Mouse (Mus musculus) stomach, embryonic 16.5 days (tissue): ENCODE measurements around the gene Ppfibp2. TPM values are rescaled to one million over a fixed set of nuclear protein-coding genes. Genes with fewer than 3 reads are reported as not detected.

Source experiments
- ATAC-seq: fragments of 200-750 bp; cut with Nextera tagmentation; 2 replicates; pipeline ENCODE4 v1.8.0; 2017; ENCODE audit warnings: moderate number of reproducible peaks, moderate TSS enrichment; ENCODE audit not compliant: insufficient read depth, low FRiP score
- H3K27ac ChIP-seq: fragments of 300-500 bp; sonication (generic); 2 replicates; pipeline ENCODE4 v1.5.1; 2014; ENCODE audit warnings: low read length
- H3K27me3 ChIP-seq: fragments of 300-500 bp; sonication (generic); 2 replicates; pipeline ENCODE4 v1.6.1; 2014; ENCODE audit warnings: low read length, control low read depth, mixed read lengths; ENCODE audit not compliant: control insufficient read depth, insufficient read depth
- H3K36me3 ChIP-seq: fragments of 300-500 bp; sonication (generic); 2 replicates; pipeline ENCODE4 v1.6.1; 2014; ENCODE audit warnings: low read length; ENCODE audit not compliant: control insufficient read depth, insufficient read depth
- H3K4me1 ChIP-seq: fragments of 300-500 bp; sonication (generic); 2 replicates; pipeline ENCODE4 v1.6.1; 2014; ENCODE audit warnings: low read length, control low read depth, mixed read lengths; ENCODE audit not compliant: control insufficient read depth, insufficient read depth
- H3K4me2 ChIP-seq: fragments of 300-500 bp; sonication (generic); 2 replicates; pipeline ENCODE4 v1.6.1; 2014; ENCODE audit warnings: low read depth, low read length, mixed read lengths
- H3K4me3 ChIP-seq: fragments of 300-500 bp; sonication (generic); replicated peaks from 2 replicates; pipeline ENCODE4 v1.5.1; 2014; ENCODE audit warnings: mild to moderate bottlenecking, low read length
- H3K9ac ChIP-seq: fragments of 300-500 bp; sonication (generic); 2 replicates; pipeline ENCODE4 v1.6.1; 2014; ENCODE audit warnings: low read length
- H3K9me3 ChIP-seq: fragments of 300-500 bp; sonication (generic); replicated peaks from 2 replicates; pipeline ENCODE4 v1.6.1; 2016; ENCODE audit warnings: low read length, control low read depth; ENCODE audit not compliant: control insufficient read depth
- WGBS: fragments of 180-500 bp; shearing (Covaris S2); extraction: QIAGEN DNeasy Blood & Tissue Kit; methylation state at CpG from one replicate; pipeline ENCODE4 v1.1.7; 2014; 5-methylcytosine and 5-hydroxymethylcytosine counted together
- polyA plus RNA-seq: library from polyadenylated mRNA; unstranded; fragments of >200 nt; fragmentation: Nextera tagmentation; extraction: Ambion mirVana; gene quantifications from 2 replicates; pipeline ENCODE4 v1.2.1, GENCODE M21; 2015

The Ppfibp2 gene
- polyA plus RNA-seq, 1 experiment from 2014 or later = 20.3 TPM

GRCm38 (mm10) chr7:107756748-107757147 lies 161.7 kb downstream of the Ppfibp2 start:
- H3K4me2 ChIP-seq = no peak overlapping the region
- no peak for ATAC-seq
- H3K36me3 ChIP-seq = no peaks in the 10 kb centered on the region
- H3K4me3 ChIP-seq = no peak overlapping the region
- no peaks in the 10 kb centered on the region for H3K9me3 ChIP-seq
- H3K27me3 ChIP-seq = no peaks in the 10 kb centered on the region
- 0 out of 2 replicates have a peak, but pooled peaks cover 6% of the 10 kb centered on the region for H3K4me1 ChIP-seq
- no peak overlapping the region for H3K27ac ChIP-seq
- 90% methylated on average over 2 of the region's 2 CpGs for WGBS
- no peak overlapping the region for H3K9ac ChIP-seq

- peak within 1 kb of the TSS; percentile 20; the same call in 1 of the 2 replicates for H3K9ac ChIP-seq
Observed at GRCm38 (mm10) chr7:107757308-107758151, 162.5 kb downstream of the Ppfibp2 start, which contains the start of gene Cyb5r2. TSS of gene Cyb5r2 (minus strand) at chr7:107758032.

DNA sequence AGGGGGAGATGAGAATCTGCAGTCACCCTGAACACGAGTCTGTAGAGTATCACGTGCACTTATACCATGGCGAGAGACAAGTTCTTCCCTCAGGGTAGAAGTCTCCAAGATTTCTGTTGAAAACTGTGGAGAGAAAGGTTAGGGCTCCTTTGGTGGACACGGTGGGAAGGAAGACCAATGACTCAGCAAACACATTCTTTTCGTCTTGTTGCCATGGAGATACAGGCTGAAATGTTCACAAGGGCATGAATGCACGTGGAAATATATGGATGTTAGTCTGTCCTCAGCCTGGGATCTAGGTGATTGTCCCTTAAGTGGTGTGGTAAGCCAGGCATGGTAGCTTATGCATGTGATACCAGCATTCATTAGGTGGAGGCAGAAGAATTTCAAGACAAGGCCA lies 175.8 kb downstream of the Ppfibp2 start:
- no peak overlapping the region for H3K27ac ChIP-seq
- H3K4me1 ChIP-seq = no peaks in the 10 kb centered on the region
- no peak overlapping the region for H3K4me2 ChIP-seq
- H3K9me3 ChIP-seq = no peaks in the 10 kb centered on the region
- no peak overlapping the region for H3K4me3 ChIP-seq
- no peaks in the 10 kb centered on the region for H3K27me3 ChIP-seq
- H3K9ac ChIP-seq = no peak overlapping the region
- no peak for ATAC-seq
- H3K36me3 ChIP-seq = no peaks in the 10 kb centered on the region
- WGBS = 55% methylated on average over 6 of the region's 6 CpGs

More at GRCm38 (mm10) chr7:107757308-107758151, 162.5 kb downstream of the Ppfibp2 start, which contains the start of gene Cyb5r2:
- H3K9me3 ChIP-seq = no peaks in the 10 kb centered on the region
- 12% methylated on average over 23 of the region's 23 CpGs for WGBS
- H3K4me2 ChIP-seq = peak within 1 kb of the TSS; percentile 50
- peak within 1 kb of the TSS; percentile 24 for H3K4me3 ChIP-seq
- peak; percentile 64 for ATAC-seq
- H3K27ac ChIP-seq = no peak within 1 kb of the TSS
- no peaks in the 10 kb centered on the region for H3K36me3 ChIP-seq
- H3K27me3 ChIP-seq = no peaks in the 10 kb centered on the region
- H3K4me1 ChIP-seq = 0 out of 2 replicates have a peak, but pooled peaks cover 6% of the 10 kb centered on the region

DNA sequence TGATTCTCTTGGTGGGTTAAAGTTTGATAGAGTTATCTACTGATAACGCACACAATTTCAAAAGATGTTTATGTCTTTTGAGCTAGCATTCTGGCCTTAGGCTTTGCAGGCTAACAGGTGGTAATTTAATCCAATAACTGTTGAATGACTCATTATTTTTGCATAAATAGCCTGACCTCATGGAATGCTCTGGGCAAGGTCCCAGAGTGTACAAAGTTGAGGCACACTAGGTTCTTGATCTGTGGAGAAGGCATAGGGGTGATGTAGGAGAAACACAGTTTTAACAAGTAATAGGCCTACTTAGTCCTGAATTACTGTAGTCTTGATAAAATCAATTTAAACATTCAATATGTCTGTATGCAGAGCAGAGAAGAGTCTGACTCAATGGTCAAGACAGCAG lies 183.2 kb downstream of the Ppfibp2 start:
- Histone ChIP-seq H3K9me3 (no peaks in the 10 kb centered on the region), H3K27ac (no peak overlapping the region), H3K9ac (no peak overlapping the region), H3K4me1 (no peaks in the 10 kb centered on the region), H3K4me3 (no peak overlapping the region), H3K27me3 (no peaks in the 10 kb centered on the region), H3K4me2 (no peak overlapping the region), H3K36me3 (no peaks in the 10 kb centered on the region)
- no peak for ATAC-seq
- 35% methylated on average over 1 of the region's 1 CpGs for WGBS

GRCm38 (mm10) chr7:107779611-107780010 lies 184.6 kb downstream of the Ppfibp2 start:
- Histone ChIP-seq H3K4me2 (no peak overlapping the region), H3K9me3 (no peaks in the 10 kb centered on the region), H3K4me3 (no peak overlapping the region), H3K9ac (no peak overlapping the region), H3K36me3 (no peaks in the 10 kb centered on the region), H3K4me1 (no peaks in the 10 kb centered on the region), H3K27ac (no peak overlapping the region), H3K27me3 (no peaks in the 10 kb centered on the region)
- ATAC-seq = no peak
- 45% methylated on average over 4 of the region's 4 CpGs for WGBS

GRCm38 (mm10) chr7:107787977-107788620 lies 193.1 kb downstream of the Ppfibp2 start:
- no peak overlapping the region for H3K4me2 ChIP-seq
- no peaks in the 10 kb centered on the region for H3K27me3 ChIP-seq
- no peaks in the 10 kb centered on the region for H3K4me1 ChIP-seq
- H3K9ac ChIP-seq = no peak overlapping the region
- H3K4me3 ChIP-seq = no peak overlapping the region
- no peaks in the 10 kb centered on the region for H3K36me3 ChIP-seq
- ATAC-seq = no peak
- WGBS = 58% methylated on average over 3 of the region's 3 CpGs
- H3K9me3 ChIP-seq = no peaks in the 10 kb centered on the region
- H3K27ac ChIP-seq = no peak overlapping the region

DNA sequence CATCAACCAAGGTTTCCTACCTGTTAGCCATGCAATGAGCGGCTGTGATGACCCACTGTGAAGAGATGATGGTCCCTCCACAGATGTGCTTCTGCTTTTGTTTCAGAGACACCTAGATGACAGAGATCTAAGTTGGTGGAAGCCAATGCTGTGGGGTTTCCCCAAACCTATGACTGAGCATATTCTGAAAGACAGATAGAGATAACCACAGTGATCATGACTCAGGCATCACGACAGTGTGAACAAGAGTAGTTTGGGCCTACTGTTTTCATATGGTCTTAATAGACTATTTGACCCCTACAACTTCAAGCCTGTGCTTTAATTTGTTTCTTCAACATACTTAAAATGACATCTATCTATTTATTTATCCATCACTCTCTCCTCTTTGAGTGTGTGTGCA lies 201.5 kb downstream of the Ppfibp2 start:
- H3K9me3 ChIP-seq = no peaks in the 10 kb centered on the region
- no peaks in the 10 kb centered on the region for H3K4me1 ChIP-seq
- no peak overlapping the region for H3K27ac ChIP-seq
- WGBS = 76% methylated on average over 2 of the region's 2 CpGs
- H3K4me3 ChIP-seq = no peak overlapping the region
- no peak for ATAC-seq
- no peaks in the 10 kb centered on the region for H3K27me3 ChIP-seq
- no peaks in the 10 kb centered on the region for H3K36me3 ChIP-seq
- no peak overlapping the region for H3K9ac ChIP-seq
- no peak overlapping the region for H3K4me2 ChIP-seq
